Mouse (Mus musculus) limb, embryonic 14.5 days (tissue): ENCODE data around the gene Dnajc24. TPM values are rescaled to one million over a fixed set of nuclear protein-coding genes. Genes with fewer than 3 reads are reported as not detected.

Experiments used
- ATAC-seq: fragments of 200-750 bp; cut with Nextera tagmentation; 2 replicates; pipeline ENCODE4 v1.8.0; 2017; ENCODE audit warnings: low read depth, moderate number of reproducible peaks, moderate TSS enrichment; ENCODE audit not compliant: low FRiP score
- DNase-seq: peaks from one replicate; pipeline ENCODE4 v3.0.0-alpha.2; 2015; ENCODE audit warnings: low spot score
- H3K27ac ChIP-seq: fragments of 300-500 bp; sonication (generic); replicated peaks from 2 replicates; pipeline ENCODE4 v1.5.1; 2014; ENCODE audit warnings: low read depth, mild to moderate bottlenecking, low read length, moderate library complexity, mixed read lengths
- H3K27me3 ChIP-seq: fragments of 300-500 bp; sonication (generic); 2 replicates; pipeline ENCODE4 v1.6.1; 2014; ENCODE audit warnings: low read length, mixed read lengths; ENCODE audit not compliant: control insufficient read depth, insufficient read depth
- H3K36me3 ChIP-seq: fragments of 300-500 bp; sonication (generic); 2 replicates; pipeline ENCODE4 v1.6.1; 2014; ENCODE audit warnings: mild to moderate bottlenecking, low read length, moderate library complexity, mixed read lengths; ENCODE audit not compliant: control insufficient read depth, insufficient read depth
- H3K4me1 ChIP-seq: fragments of 300-500 bp; sonication (generic); 2 replicates; pipeline ENCODE4 v1.6.1; 2014; ENCODE audit warnings: antibody characterized with exemption, low read length, mixed read lengths; ENCODE audit not compliant: control insufficient read depth, insufficient read depth
- H3K4me2 ChIP-seq: fragments of 300-500 bp; sonication (generic); replicated peaks from 2 replicates; pipeline ENCODE4 v1.6.1; 2014; ENCODE audit warnings: low read depth, mild to moderate bottlenecking, low read length, moderate library complexity; ENCODE audit not compliant: severe bottlenecking
- H3K4me3 ChIP-seq: fragments of 300-500 bp; sonication (generic); replicated peaks from 2 replicates; pipeline ENCODE4 v1.5.1; 2014; ENCODE audit warnings: low read length
- H3K9ac ChIP-seq: fragments of 300-500 bp; sonication (generic); 2 replicates; pipeline ENCODE4 v1.6.1; 2014; ENCODE audit warnings: mild to moderate bottlenecking, low read depth, low read length, moderate library complexity; ENCODE audit not compliant: severe bottlenecking
- H3K9me3 ChIP-seq: fragments of 300-500 bp; sonication (generic); 2 replicates; pipeline ENCODE4 v1.6.1; 2016; ENCODE audit warnings: low read length; ENCODE audit not compliant: control insufficient read depth
- POLR2A ChIP-seq: fragments of 200-500 bp; IDR thresholded peaks from 2 replicates; pipeline ENCODE4 v1.8.0; 2012; ENCODE audit warnings: inconsistent platforms, mild to moderate bottlenecking, moderate library complexity, borderline replicate concordance; ENCODE audit not compliant: insufficient read depth, insufficient read length; ENCODE audit errors: extremely low read depth
- WGBS: fragments of 180-500 bp; shearing (Covaris S2); extraction: QIAGEN DNeasy Blood & Tissue Kit; methylation state at CpG from one replicate; pipeline ENCODE4 v1.1.7; 2014; 5-methylcytosine and 5-hydroxymethylcytosine counted together
- polyA plus RNA-seq, 2 experiments: library from polyadenylated mRNA; depleted of rRNA in 1 of 2; stranded (reverse) in 1 of 2; unstranded in 1 of 2; fragments of >200 nt; fragmentation: Nextera tagmentation in 1 of 2; extraction: Ambion mirVana in 1 of 2; gene quantifications; 2 replicates each; pipeline versions ENCODE4 v1.2.1 to v1.2.3; 2012 to 2014

The Dnajc24 gene
- polyA plus RNA-seq, 2 experiments = 29.3 to 29.6 TPM

DNA sequence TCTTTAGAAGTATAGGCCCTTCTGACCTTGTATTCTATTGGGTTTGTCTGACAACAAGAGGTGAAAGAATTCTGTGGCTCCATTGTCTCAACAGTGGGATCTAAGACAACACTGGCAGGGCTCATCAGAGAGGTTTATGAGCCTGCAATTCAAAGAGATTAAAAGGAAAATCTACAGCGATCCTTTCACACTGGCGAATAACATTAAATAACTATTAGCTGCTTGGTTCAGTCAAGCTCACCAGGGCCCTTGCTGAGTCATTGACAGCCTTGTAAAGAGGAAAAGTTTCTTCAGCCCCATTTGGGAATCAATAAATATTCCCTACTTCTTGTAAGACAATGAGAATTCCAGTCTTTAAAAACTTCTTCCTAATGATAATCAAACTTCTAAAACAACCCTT, 29.4 kb downstream of the Dnajc24 start:
- Histone ChIP-seq H3K27me3 (no peaks in the 10 kb centered on the region), H3K9me3 (no peaks in the 10 kb centered on the region), H3K27ac (no peak overlapping the region), H3K4me2 (no peak overlapping the region), H3K4me3 (no peak overlapping the region), H3K9ac (no peak overlapping the region), H3K4me1 (no peaks in the 10 kb centered on the region), H3K36me3 (peaks cover 11% of the 10 kb centered on the region)
- no peak for TF ChIP-seq POLR2A
- DNase-seq = no peak
- no peak for ATAC-seq
- 23% methylated on average over 2 of the region's 2 CpGs for WGBS

GRCm38 (mm10) chr2:105963447-105963846, 39.9 kb downstream of the Dnajc24 start:
- H3K9me3 ChIP-seq = no peaks in the 10 kb centered on the region
- DNase-seq = no peak
- no peak overlapping the region for H3K27ac ChIP-seq
- H3K4me2 ChIP-seq = no peak overlapping the region
- no peaks in the 10 kb centered on the region for H3K27me3 ChIP-seq
- no peak overlapping the region for H3K9ac ChIP-seq
- no peak for ATAC-seq
- peaks cover 23% of the 10 kb centered on the region for H3K36me3 ChIP-seq
- H3K4me1 ChIP-seq = no peaks in the 10 kb centered on the region
- WGBS = 73% methylated on average over 1 of the region's 1 CpGs
- no peak overlapping the region for H3K4me3 ChIP-seq
- no peak for TF ChIP-seq POLR2A

GRCm38 (mm10) chr2:105953862-105954261, 49.5 kb downstream of the Dnajc24 start:
- H3K4me2 ChIP-seq = no peak overlapping the region
- no peaks in the 10 kb centered on the region for H3K27me3 ChIP-seq
- H3K9ac ChIP-seq = no peak overlapping the region
- H3K9me3 ChIP-seq = no peaks in the 10 kb centered on the region
- no peaks in the 10 kb centered on the region for H3K36me3 ChIP-seq
- no peak overlapping the region for H3K4me3 ChIP-seq
- WGBS = 88% methylated on average over 4 of the region's 4 CpGs
- no peak overlapping the region for H3K27ac ChIP-seq
- no peak for TF ChIP-seq POLR2A
- H3K4me1 ChIP-seq = no peaks in the 10 kb centered on the region
- DNase-seq (no peak), ATAC-seq (no peak)

DNA sequence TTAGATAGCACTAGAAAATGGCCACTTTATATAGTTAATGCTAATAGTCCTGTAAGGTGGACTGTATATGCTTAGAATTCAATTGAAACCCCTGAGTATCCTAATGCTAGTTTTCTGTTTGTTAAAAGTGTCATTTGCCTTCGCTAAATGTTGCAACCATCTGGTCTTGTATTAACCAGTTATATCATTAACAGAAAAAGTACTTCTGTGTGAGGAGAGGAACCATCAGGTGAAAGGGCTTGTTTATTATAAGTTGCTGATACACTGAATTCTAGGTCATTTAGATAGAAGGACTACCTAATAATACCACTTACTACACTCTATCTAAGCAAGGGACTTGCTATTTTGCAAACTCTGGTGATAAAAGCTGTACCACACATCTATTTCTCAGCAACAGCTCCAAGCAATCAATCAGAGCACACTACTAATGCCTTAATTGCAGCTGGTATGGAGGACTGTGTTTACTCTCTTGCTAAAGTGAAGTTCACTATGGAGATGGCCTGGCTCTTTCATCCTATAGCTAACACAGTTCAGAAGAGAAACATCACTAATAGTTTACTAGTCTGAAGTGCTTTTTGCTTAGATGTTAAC, 51.9 kb downstream of the Dnajc24 start:
- WGBS = 85% methylated on average over 1 of the region's 1 CpGs
- no peak for DNase-seq

GRCm38 (mm10) chr2:105950131-105950530, 53.2 kb downstream of the Dnajc24 start:
- Histone ChIP-seq H3K27ac (no peak overlapping the region), H3K4me3 (no peak overlapping the region), H3K4me1 (no peaks in the 10 kb centered on the region), H3K9me3 (no peaks in the 10 kb centered on the region), H3K36me3 (no peaks in the 10 kb centered on the region), H3K27me3 (no peaks in the 10 kb centered on the region), H3K9ac (no peak overlapping the region), H3K4me2 (no peak overlapping the region)
- no peak for DNase-seq
- no peak for ATAC-seq
- 97% methylated on average over 2 of the region's 2 CpGs for WGBS
- no peak for TF ChIP-seq POLR2A

More for the DNA sequence above, 51.9 kb downstream of the Dnajc24 start:
- TF ChIP-seq POLR2A = no peak
- Histone ChIP-seq H3K4me3 (no peak overlapping the region), H3K4me2 (no peak overlapping the region), H3K9me3 (no peaks in the 10 kb centered on the region), H3K9ac (no peak overlapping the region), H3K4me1 (no peaks in the 10 kb centered on the region), H3K27me3 (no peaks in the 10 kb centered on the region), H3K27ac (no peak overlapping the region), H3K36me3 (no peaks in the 10 kb centered on the region)
- no peak for ATAC-seq
